Mouse (Mus musculus) adrenal gland, adult 10 weeks (tissue): ENCODE results near the gene Serbp1. TPM values are rescaled to one million over a fixed set of nuclear protein-coding genes. Genes with fewer than 3 reads are reported as not detected.

ENCODE experiments used
- polyA plus RNA-seq: library from polyadenylated mRNA; stranded (reverse); fragments of 350-450 nt; fragmentation: Illumina TruSeq; extraction: RNeasy Lipid Tissue Mini Kit (QIAGEN cat#74804); gene quantifications from one replicate; pipeline ENCODE4 v1.2.3, GENCODE M21; 2014; ENCODE audit warnings: low read depth, low replicate concordance

Gene Serbp1
- polyA plus RNA-seq: 1,096 TPM

DNA sequence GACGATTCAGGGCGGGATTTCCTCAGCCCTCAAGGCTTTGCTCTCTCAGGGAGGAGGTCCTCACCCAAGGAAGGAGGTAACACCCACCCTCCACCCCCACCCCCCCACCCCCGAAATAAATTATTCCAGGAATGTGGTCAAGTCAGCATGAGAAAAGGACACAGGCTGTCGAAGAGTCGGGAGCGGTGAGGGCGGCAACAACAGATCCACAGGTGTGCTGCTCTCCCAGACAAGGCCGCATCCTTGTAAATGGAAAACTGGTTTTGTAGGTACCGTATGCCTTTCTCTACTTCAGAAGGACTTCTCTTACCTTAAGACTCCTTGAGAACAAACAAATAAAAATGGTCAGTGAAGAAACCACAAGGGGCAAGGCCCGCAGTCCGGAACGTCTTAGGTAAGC lies at the start of gene Serbp1:
TSS of gene Serbp1 (plus strand) at position 200 of the 400 bp plus-strand sequence.

Other genes with a start within 250 kb of the Serbp1 start
- gene Gadd45a, start 200.7 kb upstream of the Serbp1 start, polyA plus RNA-seq: 22.9 TPM
- gene Il12rb2, start 138.0 kb downstream of the Serbp1 start, polyA plus RNA-seq: 0.23 TPM